Mouse (Mus musculus) liver, adult (tissue): ENCODE results near the gene Krt32.

Source experiments
- GATA4 ChIP-seq: IDR thresholded peaks from 2 replicates; pipeline ENCODE4 v1.6.1; 2014; ENCODE audit warnings: mild to moderate bottlenecking, low read length; ENCODE audit not compliant: insufficient replicate concordance

The Krt32 gene

GRCm38 (mm10) chr11:100067293-100068036 lies 20.6 kb downstream of the Krt32 start:
- TF ChIP-seq GATA4, result no peak

DNA sequence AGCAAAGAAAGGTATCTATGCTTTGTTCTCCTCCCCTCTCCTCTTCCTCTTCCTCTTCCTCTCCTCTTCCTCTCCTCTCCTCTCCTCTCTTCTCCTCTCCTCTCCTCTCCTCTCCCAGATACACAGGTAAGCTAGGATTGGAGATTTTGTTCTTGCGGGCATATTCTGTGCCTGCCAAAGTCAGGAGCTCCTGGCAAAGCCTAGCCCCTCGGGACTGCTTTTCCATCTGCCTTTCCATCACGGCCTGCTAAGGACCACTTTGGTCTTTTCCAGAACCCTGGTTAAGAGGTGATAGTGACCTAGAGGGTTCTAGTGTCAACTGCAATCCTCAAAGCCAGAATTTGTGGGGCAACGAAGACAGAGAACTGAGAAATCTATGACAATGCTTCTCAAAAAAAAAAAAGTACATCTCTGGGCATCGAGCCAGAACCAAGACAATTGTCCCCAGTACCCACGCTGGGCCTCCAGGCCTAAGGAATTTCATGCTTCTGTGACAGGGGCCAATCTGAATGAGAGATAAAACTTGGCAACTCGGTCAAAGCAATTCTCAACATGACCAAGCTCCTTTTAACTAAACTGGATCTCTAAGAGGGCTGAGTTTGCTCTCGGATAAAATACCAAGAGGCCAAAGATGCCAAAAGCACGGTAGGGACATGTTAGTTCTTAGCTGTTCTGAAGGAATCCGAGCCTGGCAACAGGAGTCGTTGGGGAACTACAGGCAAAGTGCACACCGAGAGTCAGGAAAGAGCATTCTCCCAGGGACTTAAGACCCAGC lies 21.6 kb downstream of the Krt32 start:
- no peak for TF ChIP-seq GATA4

DNA sequence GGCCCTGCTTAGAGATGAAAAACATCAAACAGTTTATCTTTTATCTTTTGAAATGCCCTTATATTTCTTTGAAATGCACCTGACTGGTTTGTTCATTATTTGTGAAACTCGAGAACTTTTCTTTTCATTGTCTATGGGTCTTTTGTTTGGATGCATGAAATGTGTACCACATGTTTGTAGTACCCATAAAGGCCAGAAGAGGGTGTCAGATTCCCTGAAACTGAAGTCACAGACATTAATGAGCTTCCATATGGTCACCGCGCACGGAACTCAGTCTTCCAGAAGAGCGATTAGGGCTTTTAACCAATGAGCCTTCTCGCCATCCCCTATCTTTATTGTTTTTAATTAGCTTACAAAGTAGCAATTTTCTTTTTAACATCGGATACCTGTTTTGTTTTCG lies 29.2 kb downstream of the Krt32 start:
- no peak for TF ChIP-seq GATA4

DNA sequence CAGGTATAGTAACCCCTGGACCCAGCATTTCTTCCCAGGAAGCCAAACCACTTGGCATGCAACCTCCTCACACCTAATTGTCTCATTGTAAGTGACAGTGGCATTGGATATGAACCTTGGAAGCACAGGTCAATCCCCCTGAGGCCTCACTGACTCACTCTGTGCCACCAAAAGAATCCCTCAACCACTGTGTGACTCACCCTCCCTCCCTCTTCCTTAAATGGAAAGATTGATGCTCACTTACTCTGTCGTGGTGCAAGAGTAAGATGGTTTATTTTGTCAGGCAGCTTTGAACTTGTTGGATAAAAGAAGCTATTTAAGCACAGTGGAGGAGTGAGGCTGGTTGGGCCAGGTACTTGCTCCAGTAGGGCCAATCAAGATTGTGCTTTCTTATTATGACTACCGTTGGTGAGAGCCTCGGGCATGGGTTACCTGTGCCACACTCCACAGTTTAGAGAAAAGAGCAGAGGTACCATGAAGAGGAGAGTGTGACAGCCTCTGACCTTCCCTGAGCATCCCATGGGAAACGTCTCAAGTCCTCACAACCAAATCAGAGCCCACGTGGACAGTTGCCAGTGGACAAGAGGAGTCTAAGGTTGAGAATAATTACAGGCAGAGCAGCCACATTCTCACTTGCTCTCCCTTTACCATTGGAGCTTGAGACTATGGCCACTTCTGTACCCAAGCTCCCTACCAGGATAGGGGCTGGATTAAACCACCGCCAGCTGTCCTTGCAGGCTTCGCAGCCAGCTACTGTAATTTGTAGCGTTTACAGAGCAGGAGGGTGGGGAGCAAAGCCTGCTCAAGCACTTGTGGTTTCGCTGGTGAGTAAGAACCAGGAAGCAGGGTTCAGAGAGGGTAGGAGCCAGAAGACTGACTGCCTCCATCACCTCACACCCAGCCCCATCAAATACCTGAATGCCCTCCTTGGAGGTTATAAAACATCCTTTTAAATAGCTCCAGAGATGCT lies 32.1 kb downstream of the Krt32 start:
- TF ChIP-seq GATA4, result no peak

- no peak for TF ChIP-seq GATA4
These were observed 37.6 kb downstream of the Krt32 start, which contains the start of gene Krt31 for GRCm38 (mm10) chr11:100050451-100050850. Gene Krt31 (minus strand): TSS chr11:100050551.

GRCm38 (mm10) chr11:100047193-100047592 lies 40.8 kb downstream of the Krt32 start:
- no peak for TF ChIP-seq GATA4

GRCm38 (mm10) chr11:100046303-100046866 lies 41.6 kb downstream of the Krt32 start:
- TF ChIP-seq GATA4, result no peak

DNA sequence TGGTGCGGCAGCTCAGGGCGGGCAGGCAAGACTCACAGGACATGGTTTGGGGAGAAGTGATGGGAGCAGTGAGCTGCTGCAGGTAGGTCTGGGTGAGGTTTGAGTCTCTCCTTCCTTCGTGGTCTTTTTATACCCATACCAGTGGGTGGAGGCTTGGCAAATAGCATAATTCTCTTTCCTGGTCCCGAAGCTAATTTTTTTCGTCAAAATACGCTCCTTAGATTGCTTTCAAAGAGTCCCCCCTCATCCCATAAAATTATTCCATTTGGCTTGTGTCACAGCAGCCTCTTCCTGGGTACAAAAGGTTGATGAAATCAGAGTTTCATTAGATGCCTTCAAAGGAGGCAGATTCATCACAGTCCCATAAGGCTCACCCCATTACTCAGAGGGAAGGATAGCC lies 46.6 kb downstream of the Krt32 start, which contains the start of gene Krt34:
Krt34 (minus strand) TSS at position 101 of the 400 bp plus-strand sequence.
- TF ChIP-seq GATA4, result no peak
